Mouse (Mus musculus): ENCODE measurements around the gene Crebrf.

Gene Crebrf

DNA sequence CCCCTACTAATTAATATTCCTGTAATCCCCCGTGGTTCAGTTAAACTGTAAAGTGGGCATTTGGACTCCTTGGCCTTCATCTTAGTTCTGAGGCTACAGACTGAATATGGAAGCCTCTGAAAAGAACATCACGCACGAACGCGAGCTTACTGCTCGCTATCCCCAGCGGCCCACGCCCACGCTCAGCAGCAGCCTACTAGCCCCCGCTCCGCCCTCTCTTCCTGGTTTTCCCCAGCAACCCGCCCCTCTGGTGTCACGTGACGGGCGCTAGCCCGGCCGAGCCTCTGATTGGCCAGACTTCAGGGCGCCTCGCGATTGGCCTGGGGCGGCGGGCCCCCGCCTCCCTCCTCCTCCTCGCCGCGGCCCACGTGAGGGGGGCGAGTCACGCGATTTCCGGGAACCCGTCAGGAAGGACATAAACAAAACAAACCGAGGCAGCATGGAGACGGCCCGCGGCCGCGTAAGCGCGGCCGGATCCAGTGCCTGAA is at the start of gene Crebrf:
TSS of gene Crebrf (plus strand) at position 380 of the 488 bp plus-strand sequence.
- peak; percentile 98 for DNase-seq (ENCODE audit: low spot score)

DNA sequence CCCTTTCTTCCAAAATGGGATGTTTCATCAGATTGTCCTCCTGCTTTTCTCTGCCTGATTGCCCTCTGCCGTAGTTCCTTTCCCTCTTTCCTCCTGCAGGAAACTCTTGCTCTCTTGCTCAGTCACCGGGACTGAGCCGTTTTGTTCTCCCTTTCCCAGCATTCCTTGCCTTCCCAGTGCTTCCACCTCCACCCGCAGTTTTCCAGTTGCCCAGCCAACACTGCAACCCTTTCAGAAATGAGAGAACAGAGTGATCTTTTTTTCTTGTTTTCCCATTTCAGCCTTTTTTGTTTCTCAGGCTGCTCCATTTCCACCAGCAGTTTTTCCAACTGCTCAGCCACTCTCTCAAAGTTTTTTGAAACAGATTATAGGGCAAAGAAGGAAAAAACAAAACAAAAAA is 44.2 kb upstream of the Crebrf start:
- no peak for DNase-seq (ENCODE audit: low spot score)

DNA sequence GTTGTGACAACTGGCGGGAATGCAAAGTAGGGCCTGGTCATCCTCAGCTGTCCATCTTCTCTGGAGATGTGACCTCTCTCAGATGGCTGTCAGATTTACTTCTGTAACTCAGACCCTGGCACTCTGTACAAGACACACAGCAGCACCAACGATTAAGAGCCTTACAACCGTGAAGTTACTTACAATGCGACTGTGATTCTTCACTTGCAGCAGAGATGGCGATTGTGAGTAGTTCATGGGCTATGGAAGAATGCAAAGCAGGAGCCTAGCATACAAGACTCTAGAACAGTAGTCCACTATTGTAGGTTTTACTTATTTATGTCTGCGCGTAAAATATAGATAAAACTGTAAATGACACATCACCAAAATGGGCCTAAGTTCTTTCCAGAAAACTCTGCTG is 39.6 kb upstream of the Crebrf start:
- DNase-seq (ENCODE audit: low spot score), result no peak

DNA sequence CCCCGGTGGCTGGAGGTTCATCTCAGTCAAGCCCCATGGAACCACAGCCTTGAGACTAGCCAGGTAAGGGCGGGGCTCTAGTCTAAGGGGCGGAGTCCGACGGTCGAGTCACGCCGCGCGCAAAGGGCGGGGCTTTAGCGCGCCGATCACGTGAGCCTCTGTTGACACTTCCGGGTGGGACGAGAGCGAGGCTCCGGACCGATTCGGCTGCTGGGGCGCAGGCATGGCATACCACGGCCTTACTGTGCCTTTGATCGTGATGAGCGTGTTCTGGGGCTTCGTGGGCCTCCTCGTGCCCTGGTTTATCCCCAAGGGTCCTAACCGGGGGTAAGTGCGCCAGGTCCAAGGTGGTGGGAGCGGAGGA is 39.2 kb upstream of the Crebrf start:
- peak; percentile 86 for DNase-seq (ENCODE audit: low spot score)

DNA sequence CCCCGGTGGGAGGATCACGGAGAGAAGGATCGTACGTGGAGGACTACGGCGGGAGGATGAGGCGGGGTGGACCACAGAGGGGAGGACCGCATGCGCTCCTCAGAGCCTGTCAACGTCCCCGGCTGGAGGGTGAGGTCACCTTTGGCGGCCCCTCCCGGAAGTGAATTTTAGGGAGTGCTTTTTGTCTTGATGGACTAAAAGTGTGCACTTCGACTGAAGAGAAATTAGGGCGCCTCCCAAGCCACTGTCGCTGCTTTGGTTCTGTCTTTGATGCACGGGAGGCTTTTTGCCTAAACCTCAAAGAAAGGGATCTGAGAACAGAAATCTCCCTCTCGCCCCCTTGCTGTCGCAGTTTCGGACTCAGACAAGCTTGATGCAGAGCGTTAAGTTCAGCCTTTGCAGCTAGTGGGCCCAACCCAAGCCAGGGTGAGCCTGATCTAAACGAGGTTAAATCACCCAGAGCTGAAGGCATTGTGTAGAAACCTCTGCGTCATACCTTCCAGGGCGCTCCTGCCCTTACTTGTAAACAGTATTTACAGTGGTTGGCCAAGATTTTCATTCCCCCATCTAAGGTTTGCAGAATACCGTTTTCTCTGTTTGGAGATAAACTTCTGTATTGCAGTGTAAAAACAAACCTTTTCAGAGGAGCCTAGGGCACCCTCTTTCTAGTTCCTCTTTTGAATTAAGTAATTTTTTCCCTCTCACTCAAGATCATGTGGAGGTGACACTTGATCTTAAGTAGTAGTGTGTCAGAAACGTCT is 38.7 kb upstream of the Crebrf start:
- DNase-seq (ENCODE audit: low spot score), result no peak

DNA sequence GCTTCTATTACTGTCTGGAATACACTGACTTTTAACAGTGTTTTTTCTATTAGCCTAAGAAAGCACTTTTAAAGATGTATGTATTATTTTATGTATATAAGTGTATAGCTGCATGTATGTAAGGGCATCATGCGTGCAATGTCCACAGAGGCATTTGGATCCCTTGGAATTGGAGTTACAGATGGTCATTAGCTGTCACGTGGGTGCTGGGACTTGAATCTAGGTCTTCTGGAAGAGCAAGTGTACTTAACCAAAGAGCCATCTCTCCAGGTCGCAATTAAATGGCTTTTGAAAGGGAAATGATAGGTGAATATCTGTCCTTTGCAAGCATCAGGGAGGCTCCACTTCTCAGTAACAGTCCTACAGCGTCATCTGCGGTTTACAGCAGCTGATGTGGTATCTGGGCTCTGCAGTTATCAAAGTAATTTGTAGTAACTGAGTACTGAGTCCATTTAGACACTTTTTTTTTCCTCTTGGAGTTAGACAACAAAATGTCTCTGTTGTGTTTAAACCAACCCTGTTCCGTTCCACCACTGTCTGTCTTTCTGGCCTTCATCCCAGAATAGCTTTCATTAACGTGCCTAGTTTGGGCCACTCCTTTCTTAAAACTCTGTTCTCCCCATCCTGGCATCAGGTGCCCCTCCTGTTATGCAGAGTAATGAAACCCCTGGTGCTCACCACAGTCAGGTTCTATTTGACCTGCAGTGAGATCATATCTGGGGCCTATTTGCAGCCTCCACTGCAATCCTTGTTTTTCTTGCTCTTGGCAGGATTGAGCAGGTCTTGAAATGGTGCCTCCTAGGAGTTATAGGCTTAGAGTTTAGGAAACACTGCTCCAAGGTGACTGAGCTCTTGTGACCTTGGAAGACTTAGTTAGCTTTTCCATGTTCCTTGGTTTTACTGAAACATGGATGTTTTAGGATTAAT is 37.5 kb upstream of the Crebrf start:
- no peak for DNase-seq (ENCODE audit: low spot score)

DNA sequence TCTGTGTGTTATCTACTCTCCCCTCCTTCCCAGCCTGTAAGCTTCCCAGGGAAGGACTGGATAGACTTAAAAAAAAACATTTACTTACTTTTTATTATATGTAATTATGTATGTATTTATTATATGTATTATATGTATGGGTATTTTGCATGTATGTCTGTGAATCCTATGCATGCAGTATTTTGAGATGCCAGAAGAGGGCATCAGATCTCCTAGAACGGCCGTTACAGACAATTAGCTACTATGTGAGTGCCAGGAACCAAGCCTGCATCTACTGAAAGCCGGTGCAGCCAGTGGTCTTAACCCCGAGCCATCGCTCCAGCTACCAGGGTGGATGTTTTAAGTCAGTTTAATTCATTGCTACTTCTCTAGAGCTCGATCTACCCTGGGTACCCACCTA is 34.2 kb upstream of the Crebrf start:
- no peak for DNase-seq (ENCODE audit: low spot score)

DNA sequence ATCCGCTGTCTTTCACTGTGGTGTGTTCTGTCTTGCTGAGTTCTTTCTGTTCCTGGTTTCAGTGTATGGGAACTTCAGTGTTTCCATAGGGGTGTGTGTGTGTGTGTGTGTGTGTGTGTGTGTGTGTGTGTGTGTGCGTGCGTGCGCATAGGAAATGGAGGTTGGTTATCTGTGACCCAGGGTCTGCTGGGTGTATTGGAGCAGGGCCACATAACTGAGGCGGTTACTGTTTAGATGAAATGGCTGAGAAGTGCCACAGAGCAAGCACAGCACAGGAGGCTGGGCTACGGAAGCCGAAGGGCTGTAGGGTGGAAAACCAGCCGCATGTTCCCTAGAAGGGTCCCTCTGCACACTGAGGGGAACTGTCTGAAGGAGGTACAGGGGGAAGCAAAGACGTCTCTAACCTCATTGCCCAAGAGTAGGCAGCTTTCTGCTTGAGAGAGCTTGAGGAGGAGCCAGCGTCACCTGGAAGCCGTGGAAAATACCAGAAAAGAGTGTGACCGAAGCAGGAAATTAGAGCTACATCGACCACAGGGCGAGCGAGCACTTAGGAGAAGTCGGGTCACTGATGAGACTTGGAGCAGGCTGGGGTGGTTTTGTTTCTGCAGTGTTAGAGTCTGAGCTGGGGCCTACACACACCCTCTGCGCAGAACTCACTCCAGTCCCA is 29.0 kb upstream of the Crebrf start:
- DNase-seq (ENCODE audit: low spot score), result no peak

DNA sequence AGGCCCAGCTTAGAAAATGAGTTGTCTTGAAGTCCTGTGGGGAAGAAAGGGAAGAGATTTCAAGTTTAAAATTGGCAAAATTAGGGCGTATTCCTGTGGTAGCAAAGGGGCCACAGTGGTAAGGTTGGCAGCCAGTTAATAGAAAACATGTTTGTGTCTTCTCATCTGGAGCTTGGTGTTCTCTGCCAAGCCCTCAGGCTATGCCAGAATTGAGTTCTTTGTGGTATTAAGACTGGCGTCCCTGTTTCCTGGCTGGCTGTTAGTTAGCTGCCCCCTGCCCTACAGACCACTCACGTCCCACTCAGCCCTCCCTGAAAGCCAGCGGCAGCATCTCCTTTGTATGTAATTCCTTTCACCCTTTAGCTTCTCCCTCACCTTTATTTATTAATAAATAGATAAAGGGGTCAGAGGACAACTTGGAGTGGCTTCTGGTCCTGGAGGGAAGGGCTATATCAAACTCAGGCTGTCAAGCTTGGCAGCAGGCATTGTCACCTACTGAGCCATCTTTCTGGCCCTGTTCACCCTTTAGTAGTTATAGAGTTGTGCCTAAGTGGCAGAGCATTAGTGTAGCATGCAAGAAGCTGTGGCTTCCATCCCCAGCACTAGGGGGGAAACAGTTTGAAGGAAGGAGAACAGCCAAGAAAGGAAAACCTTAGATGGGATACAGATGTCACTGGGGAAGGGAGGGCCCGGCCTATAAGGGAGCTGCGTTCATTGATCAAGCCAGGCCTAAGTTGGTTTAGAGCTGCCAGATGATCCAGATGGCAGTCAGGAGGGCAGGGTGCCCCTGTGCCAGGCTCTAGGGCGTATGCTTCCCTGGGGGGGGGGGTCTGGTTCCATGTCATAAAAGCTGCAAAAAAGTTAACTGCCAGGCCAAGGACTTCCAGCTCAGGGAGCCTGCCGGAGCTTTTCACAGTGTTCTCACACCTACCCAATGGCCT is 26.4 kb upstream of the Crebrf start:
- DNase-seq (ENCODE audit: low spot score), result no peak

DNA sequence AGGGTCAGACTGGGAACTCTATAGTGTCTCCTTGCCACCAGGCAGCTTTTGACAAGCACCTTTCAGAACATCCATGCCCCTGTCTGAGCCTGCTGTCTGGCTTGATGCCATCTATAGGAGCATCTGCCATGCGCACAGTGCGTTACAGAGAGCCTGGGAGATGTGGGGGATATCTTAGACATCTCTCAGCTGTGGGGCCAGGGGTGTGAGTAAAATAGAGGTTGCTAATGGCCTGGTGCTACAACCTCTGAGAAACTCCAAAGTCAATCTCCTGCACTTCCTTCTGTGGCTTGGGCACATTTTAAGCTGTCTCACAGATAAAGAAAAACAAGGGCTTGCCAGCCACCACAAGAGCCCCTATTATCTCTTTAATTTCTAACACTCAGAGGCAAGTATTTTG is 25.6 kb upstream of the Crebrf start:
- no peak for DNase-seq (ENCODE audit: low spot score)

DNA sequence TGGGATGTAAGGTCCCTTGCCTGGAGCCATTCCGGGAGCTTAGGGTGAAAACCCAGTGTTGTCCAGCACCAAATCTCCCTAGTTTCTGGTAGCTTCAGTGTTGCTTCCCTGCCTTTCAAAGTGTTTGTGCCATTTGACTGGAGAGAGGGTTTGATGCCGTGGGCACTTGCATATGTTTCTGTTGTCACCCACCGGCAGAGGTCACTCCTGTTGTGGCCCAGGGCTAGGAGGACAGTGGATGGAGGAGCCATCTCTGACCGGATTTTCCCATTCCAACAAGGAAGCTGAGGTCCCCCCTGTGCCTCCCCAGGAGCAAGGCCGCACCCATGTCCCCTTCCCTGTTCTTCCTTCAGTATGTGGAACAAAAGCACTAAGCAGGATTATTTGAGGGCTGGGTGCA is 25.2 kb upstream of the Crebrf start:
- DNase-seq (ENCODE audit: low spot score), result no peak

DNA sequence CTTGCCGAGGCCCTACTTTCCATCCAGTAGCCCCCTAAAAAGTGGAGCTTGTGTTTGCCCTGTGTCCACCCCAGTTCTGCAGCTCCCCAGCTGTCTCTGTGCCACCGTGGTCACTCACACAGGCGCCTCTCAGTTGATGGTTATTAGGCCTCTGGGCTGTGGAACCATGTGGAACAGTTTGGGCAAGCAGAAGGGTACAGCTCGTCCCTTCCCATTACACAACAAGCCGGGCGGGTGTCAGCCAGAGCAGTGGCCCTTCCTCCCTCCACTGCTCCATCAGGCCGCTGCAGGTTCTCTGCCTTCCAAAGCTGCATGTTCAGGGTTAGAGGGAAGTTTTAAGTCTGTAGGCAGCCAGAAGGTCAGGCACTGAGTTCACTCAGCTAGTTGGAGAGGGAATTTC is 24.3 kb upstream of the Crebrf start:
- no peak for DNase-seq (ENCODE audit: low spot score)

DNA sequence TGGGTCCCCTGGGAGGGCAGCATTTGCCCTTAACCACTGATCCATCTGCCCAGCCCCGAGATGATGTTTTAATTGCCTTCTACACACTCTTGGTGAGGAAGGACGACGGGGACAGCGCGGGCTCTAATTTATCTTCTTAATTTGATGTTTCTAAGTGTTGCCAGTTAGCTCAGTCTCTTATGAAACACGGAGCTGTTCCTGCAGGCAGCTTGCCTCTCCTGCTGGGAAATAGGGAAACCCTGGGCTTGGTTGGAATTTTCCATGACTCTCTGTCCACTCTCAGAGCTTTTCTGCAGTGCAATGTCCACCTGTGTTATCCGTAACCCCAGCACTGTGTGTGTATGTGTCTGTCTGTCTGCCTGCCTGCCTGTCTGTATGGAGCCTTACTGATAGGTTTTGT is 22.0 kb upstream of the Crebrf start:
- no peak for DNase-seq (ENCODE audit: low spot score)

DNA sequence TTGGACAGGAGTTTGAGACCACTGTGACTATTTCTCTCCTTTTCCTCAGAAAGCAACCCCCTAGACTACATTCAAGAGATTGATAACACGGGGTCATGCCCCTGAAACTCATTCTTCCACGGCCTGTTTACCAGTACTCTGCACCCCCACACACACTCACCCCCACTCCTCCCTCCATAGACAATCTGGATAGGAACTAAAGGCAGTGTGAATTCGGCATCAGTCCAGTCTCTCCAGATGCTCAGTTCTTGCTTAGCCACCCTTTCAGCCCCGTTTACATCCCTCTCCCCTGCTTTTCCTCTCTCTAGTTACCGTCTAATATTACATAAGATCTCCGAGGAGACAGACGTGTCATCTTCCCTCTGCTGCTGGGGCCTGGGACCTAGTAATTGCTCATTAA is 21.3 kb upstream of the Crebrf start:
- no peak for DNase-seq (ENCODE audit: low spot score)

DNA sequence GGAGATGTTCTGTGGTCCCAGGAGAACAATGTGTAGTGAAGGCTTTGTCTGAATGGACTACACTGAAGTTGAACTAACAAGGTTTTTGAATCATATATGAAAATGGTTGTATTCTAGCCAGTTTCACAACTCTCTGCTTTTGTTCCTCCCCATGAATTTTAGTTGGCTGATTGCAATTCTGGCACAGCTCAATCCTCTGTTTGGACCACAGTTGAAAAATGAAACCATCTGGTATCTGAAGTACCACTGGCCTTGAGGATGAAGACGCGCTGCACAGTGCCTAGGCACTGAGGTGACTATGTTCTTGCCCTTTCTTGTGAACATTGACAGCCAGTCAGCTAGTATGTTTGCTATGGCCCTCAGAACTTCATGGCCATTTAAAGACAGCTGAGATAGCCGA is 20.3 kb upstream of the Crebrf start:
- DNase-seq (ENCODE audit: low spot score), result no peak

DNA sequence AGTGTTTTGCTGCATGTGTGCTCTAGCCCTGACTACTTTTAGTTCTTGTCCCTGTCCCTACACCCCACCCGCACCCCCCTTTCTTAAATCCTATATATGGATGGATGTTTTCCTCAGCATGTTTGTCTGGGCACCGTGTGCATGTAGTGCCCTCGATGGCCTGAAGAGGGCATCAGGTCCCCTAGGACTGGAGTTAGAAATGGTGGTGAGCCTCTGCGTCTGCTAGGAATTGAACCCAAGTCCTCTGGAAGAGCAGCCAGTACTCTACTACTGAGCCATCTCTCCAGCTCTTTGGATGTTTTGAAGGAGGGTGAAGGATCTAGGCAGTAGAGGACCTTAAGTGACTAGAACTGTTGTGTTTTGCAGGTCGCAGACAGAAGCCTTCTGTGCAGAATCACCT is 16.6 kb upstream of the Crebrf start:
- DNase-seq (ENCODE audit: low spot score), result no peak

DNA sequence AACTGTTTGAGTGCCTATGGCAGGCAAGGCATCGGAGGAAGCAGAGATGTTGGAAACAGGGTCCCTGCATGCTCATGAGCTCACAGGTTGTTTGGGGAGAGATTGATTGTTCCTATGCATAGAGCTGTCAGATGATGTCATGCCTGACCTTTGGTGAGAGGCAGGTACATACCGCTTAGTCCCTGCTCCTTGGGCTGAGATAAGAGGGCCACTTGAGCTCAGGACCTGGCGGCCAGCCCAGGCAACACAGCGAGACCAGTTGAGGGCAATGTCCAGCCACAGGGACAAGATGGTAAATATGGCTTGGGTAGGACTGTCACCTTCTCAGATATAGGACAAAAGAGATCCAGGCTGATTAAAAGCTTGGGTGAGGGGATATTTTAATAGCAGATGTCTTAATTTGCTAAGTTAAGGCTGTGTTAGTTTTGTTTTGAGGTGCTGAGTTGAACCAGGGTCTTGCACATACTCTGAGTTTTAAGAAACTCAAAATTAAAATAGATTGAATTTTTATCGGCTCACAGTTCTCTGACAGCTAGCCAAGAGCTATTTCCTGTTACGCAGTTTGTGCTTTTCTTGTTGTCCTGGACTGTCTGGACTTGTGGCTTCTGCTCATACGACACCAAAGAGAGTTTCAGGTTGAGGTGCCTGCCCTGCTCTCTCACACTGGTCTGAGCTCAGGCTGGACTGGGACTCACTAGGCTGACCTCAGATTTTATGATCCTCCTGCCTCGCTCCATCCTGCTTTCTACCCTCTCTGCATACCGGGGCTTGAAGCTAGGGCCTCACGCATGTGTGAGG is 15.4 kb upstream of the Crebrf start:
- no peak for DNase-seq (ENCODE audit: low spot score)

DNA sequence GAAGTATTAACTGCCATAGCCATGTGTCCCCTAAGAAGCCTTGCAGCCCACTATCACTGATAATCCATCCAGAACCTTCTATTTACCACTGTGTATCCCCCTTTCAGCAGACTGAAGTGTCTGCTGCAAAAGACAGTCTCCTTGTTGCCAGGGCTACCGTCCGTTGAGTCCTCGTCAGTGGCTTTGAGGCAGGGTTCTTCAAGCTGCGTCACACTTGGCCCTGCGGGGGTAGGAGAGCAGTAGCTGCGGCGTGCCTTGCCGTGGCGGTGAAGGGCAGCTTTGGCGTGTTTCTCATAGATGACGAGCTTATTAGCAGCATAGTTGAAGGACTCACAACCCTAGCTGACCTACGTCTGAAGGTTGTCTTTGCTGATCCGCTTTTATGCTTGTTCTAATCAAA is 13.9 kb upstream of the Crebrf start:
- DNase-seq (ENCODE audit: low spot score), result no peak

DNA sequence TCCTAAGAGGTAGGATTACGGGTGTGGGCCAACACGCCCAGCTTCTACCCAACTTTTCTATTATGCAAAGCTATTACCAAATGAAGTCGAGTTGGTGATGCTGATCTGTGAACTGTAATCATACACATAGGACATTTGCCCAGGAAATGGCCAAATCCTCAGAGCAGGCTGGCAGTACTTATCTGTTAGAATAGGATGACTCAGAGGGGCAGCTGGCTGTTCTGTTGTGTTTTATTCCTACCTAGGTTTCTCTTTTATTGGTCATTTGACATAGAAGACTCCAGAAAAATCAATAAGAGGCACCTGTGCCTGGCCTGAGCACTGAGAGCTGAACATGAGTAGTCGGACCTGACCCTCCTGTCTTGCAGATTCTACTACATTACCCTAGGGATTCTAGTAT is 12.8 kb upstream of the Crebrf start:
- no peak for DNase-seq (ENCODE audit: low spot score)

DNA sequence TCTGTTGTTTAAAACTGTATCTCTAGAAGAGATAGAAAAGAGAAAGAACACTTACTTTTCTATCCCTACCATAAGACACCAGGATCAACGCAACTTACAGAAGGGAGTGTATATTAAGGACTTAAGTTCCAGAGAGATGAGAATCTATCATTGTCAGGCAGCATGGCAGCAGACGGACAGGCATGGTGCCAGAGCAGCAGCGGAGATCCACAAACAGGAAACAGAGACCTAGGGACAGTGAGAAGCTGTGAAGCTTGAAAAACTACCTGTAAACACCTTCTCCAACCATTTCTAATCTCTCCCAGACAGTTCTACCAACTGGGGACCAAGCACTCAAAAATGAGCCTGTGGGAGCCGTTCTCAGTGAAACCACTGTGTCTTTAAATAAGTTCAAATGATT is 11.8 kb upstream of the Crebrf start:
- DNase-seq (ENCODE audit: low spot score), result no peak
